Mouse (Mus musculus) limb, embryonic 11.5 days (tissue): ENCODE results near the gene Adck1. TPM values are rescaled to one million over a fixed set of nuclear protein-coding genes. Genes with fewer than 3 reads are reported as not detected.

Experiments used
- ATAC-seq: fragments of 200-750 bp; cut with Nextera tagmentation; 2 replicates; pipeline ENCODE4 v1.8.0; 2017; ENCODE audit warnings: low read depth; ENCODE audit not compliant: insufficient number of reproducible peaks, low FRiP score, low TSS enrichment
- DNase-seq: peaks from one replicate; pipeline ENCODE4 v3.0.0-alpha.2; 2015; ENCODE audit warnings: low spot score
- H3K27ac ChIP-seq: fragments of 300-500 bp; sonication (generic); replicated peaks from 2 replicates; pipeline ENCODE4 v1.5.1; 2014; ENCODE audit warnings: low read depth, mild to moderate bottlenecking, low read length
- H3K27me3 ChIP-seq: fragments of 300-500 bp; sonication (generic); 2 replicates; pipeline ENCODE4 v1.6.1; 2014; ENCODE audit warnings: mild to moderate bottlenecking, low read length, mixed read lengths; ENCODE audit not compliant: control insufficient read depth, insufficient read depth
- H3K36me3 ChIP-seq: fragments of 300-500 bp; sonication (generic); 2 replicates; pipeline ENCODE4 v1.6.1; 2014; ENCODE audit warnings: mild to moderate bottlenecking, low read length, moderate library complexity, mixed read lengths; ENCODE audit not compliant: control insufficient read depth, insufficient read depth
- H3K4me1 ChIP-seq: fragments of 300-500 bp; sonication (generic); 2 replicates; pipeline ENCODE4 v1.6.1; 2014; ENCODE audit warnings: low read length, mixed read lengths; ENCODE audit not compliant: control insufficient read depth, insufficient read depth
- H3K4me2 ChIP-seq: fragments of 300-500 bp; sonication (generic); 2 replicates; pipeline ENCODE4 v1.6.1; 2014; ENCODE audit warnings: low read depth, mild to moderate bottlenecking, moderate library complexity; ENCODE audit not compliant: severe bottlenecking
- H3K4me3 ChIP-seq: fragments of 300-500 bp; sonication (generic); 2 replicates; pipeline ENCODE4 v1.5.1; 2014; ENCODE audit warnings: low read depth, low read length
- H3K9ac ChIP-seq: fragments of 300-500 bp; sonication (generic); 2 replicates; pipeline ENCODE4 v1.6.1; 2014; ENCODE audit warnings: mild to moderate bottlenecking, low read length
- H3K9me3 ChIP-seq: fragments of 300-500 bp; sonication (generic); 2 replicates; pipeline ENCODE4 v1.6.1; 2016; ENCODE audit warnings: low read length; ENCODE audit not compliant: control insufficient read depth
- WGBS: fragments of 180-500 bp; shearing (Covaris S2); extraction: QIAGEN DNeasy Blood & Tissue Kit; methylation state at CpG from one replicate; pipeline ENCODE4 v1.1.7; 2014; 5-methylcytosine and 5-hydroxymethylcytosine counted together
- polyA plus RNA-seq: library from polyadenylated mRNA; unstranded; fragments of >200 nt; fragmentation: Nextera tagmentation; extraction: Ambion mirVana; gene quantifications from 2 replicates; pipeline ENCODE4 v1.2.1, GENCODE M21; 2014

Gene Adck1
- polyA plus RNA-seq, 1 experiment from 2014 or later = 14.8 TPM

DNA sequence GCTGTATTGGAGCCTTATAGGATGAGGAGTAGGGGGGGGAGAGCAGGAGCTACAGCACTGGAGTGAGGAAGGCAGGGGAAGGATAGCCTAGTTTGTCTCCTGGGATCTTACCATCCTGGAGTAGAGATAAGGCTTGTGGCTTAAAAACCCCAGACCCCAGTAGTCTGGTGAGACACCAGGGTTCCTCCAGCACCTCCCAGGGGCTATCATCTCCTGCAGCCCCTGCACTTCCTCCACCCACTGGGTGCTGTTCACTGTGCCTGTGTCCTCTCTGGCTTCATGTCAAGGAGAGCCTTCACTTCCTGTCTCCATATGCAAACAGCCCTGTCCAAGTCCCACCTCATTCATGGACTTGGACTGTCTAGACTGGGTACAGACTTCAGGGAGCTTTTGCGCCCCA is 96.7 kb downstream of the Adck1 start:
- ATAC-seq = no peak
- H3K27me3 ChIP-seq = no peaks in the 10 kb centered on the region
- no peak for DNase-seq
- no peak overlapping the region for H3K27ac ChIP-seq
- H3K4me3 ChIP-seq = no peak overlapping the region
- 100% methylated on average over 1 of the region's 1 CpGs for WGBS
- H3K4me2 ChIP-seq = no peak overlapping the region
- no peak overlapping the region for H3K9ac ChIP-seq
- no peaks in the 10 kb centered on the region for H3K36me3 ChIP-seq
- no peaks in the 10 kb centered on the region; the same call in 1 of the 2 replicates for H3K9me3 ChIP-seq
- H3K4me1 ChIP-seq = no peaks in the 10 kb centered on the region

- Histone ChIP-seq H3K9ac (no peak overlapping the region), H3K9me3 (no peaks in the 10 kb centered on the region; the same call in 1 of the 2 replicates), H3K27ac (no peak overlapping the region), H3K36me3 (no peaks in the 10 kb centered on the region), H3K4me1 (no peaks in the 10 kb centered on the region), H3K4me3 (no peak overlapping the region), H3K27me3 (no peaks in the 10 kb centered on the region), H3K4me2 (no peak overlapping the region)
- ATAC-seq (no peak), DNase-seq (no peak)
- 95% methylated on average over 12 of the region's 12 CpGs for WGBS
Observed at GRCm38 (mm10) chr12:88458936-88459335, 98.6 kb downstream of the Adck1 start.

GRCm38 (mm10) chr12:88459461-88459860 is 99.1 kb downstream of the Adck1 start:
- no peaks in the 10 kb centered on the region for H3K4me1 ChIP-seq
- H3K9me3 ChIP-seq = no peaks in the 10 kb centered on the region; the same call in 1 of the 2 replicates
- no peak overlapping the region for H3K9ac ChIP-seq
- 83% methylated on average over 1 of the region's 1 CpGs for WGBS
- no peak for DNase-seq
- no peak overlapping the region for H3K4me3 ChIP-seq
- H3K4me2 ChIP-seq = no peak overlapping the region
- ATAC-seq = no peak
- H3K27me3 ChIP-seq = no peaks in the 10 kb centered on the region
- no peak overlapping the region for H3K27ac ChIP-seq
- H3K36me3 ChIP-seq = no peaks in the 10 kb centered on the region

GRCm38 (mm10) chr12:88461026-88461425 is 100.7 kb downstream of the Adck1 start:
- no peak overlapping the region for H3K9ac ChIP-seq
- WGBS = 91% methylated on average over 6 of the region's 6 CpGs
- no peaks in the 10 kb centered on the region for H3K4me1 ChIP-seq
- DNase-seq (no peak), ATAC-seq (no peak)
- no peaks in the 10 kb centered on the region; the same call in 1 of the 2 replicates for H3K9me3 ChIP-seq
- no peaks in the 10 kb centered on the region for H3K27me3 ChIP-seq
- H3K4me2 ChIP-seq = no peak overlapping the region
- H3K27ac ChIP-seq = no peak overlapping the region
- H3K4me3 ChIP-seq = no peak overlapping the region
- no peaks in the 10 kb centered on the region for H3K36me3 ChIP-seq

GRCm38 (mm10) chr12:88463588-88464290 is 103.4 kb downstream of the Adck1 start:
- Histone ChIP-seq H3K4me3 (no peak overlapping the region), H3K4me1 (no peaks in the 10 kb centered on the region), H3K9me3 (no peaks in the 10 kb centered on the region), H3K36me3 (no peaks in the 10 kb centered on the region), H3K27ac (no peak overlapping the region), H3K4me2 (no peak overlapping the region), H3K27me3 (no peaks in the 10 kb centered on the region), H3K9ac (no peak overlapping the region)
- WGBS = 88% methylated on average over 10 of the region's 10 CpGs
- no peak for ATAC-seq
- DNase-seq = no peak

GRCm38 (mm10) chr12:88466801-88467200 is 106.4 kb downstream of the Adck1 start:
- no peak overlapping the region for H3K4me3 ChIP-seq
- H3K27me3 ChIP-seq = no peaks in the 10 kb centered on the region
- H3K4me2 ChIP-seq = no peak overlapping the region
- DNase-seq (no peak), ATAC-seq (no peak)
- H3K9ac ChIP-seq = no peak overlapping the region
- H3K9me3 ChIP-seq = no peaks in the 10 kb centered on the region
- no peak overlapping the region for H3K27ac ChIP-seq
- H3K4me1 ChIP-seq = no peaks in the 10 kb centered on the region
- H3K36me3 ChIP-seq = no peaks in the 10 kb centered on the region
- WGBS = 85% methylated on average over 6 of the region's 6 CpGs

GRCm38 (mm10) chr12:88467257-88467656 is 106.9 kb downstream of the Adck1 start:
- Histone ChIP-seq H3K4me3 (no peak overlapping the region), H3K9ac (no peak overlapping the region), H3K4me1 (no peaks in the 10 kb centered on the region), H3K27me3 (no peaks in the 10 kb centered on the region), H3K27ac (no peak overlapping the region), H3K4me2 (no peak overlapping the region), H3K36me3 (no peaks in the 10 kb centered on the region), H3K9me3 (no peaks in the 10 kb centered on the region)
- WGBS = 69% methylated on average over 3 of the region's 3 CpGs
- no peak for DNase-seq
- ATAC-seq = no peak

DNA sequence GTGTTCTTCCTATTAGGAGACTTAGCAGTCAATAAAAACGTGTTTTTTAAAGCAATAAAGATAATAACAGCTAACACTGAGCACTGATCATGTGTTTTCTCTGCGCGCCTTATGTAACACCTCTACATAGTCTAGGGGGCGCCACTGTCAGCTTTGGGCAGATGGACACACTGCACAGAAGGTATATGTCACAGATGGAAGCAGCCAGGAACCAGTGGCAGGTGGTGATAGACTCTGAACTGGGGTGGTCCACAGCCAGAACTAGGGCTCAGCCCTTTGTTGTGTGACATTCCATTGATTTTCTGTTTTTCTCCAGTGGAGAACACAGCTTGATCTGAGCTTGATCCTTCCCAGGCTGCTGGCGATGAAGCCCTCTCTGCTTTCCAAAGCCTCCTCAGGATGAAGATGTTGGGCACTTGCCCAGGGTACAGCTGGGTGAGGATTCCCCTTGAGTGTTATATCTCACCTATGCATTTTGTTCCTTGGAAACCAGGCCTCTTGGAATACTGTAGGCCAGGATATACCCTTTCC is 107.6 kb downstream of the Adck1 start:
- ATAC-seq = no peak
- H3K9me3 ChIP-seq = no peaks in the 10 kb centered on the region
- no peaks in the 10 kb centered on the region for H3K4me1 ChIP-seq
- 63% methylated on average over 5 of the region's 5 CpGs for WGBS
- no peak for DNase-seq
- no peak overlapping the region for H3K9ac ChIP-seq
- H3K27me3 ChIP-seq = no peaks in the 10 kb centered on the region
- no peak overlapping the region for H3K4me3 ChIP-seq
- no peak overlapping the region for H3K27ac ChIP-seq
- no peak overlapping the region for H3K4me2 ChIP-seq
- H3K36me3 ChIP-seq = no peaks in the 10 kb centered on the region

DNA sequence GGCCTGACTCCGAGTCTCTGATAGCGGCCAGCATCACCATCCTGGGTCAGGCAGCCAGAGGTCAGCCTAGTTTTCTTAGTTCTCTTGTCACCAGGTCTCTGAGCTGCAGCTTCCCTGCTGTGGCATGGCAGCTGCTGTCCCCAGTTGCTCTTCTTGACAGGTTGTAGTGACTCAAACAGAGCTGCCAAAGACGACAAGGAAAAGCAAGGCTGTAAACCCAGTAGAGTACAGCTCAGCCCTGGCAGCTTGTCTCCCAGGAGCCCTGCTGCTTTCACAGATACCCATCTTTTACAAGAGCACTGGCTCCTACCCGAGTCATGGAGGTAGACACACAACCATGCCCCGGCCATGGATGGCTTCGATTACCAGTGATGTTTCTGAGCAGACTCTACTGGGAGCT is 108.3 kb downstream of the Adck1 start:
- no peak for ATAC-seq
- no peak overlapping the region for H3K4me2 ChIP-seq
- H3K9me3 ChIP-seq = no peaks in the 10 kb centered on the region
- WGBS = 70% methylated on average over 6 of the region's 6 CpGs
- no peak overlapping the region for H3K9ac ChIP-seq
- no peak for DNase-seq
- H3K4me1 ChIP-seq = no peaks in the 10 kb centered on the region
- H3K27ac ChIP-seq = no peak overlapping the region
- H3K4me3 ChIP-seq = no peak overlapping the region
- no peaks in the 10 kb centered on the region for H3K27me3 ChIP-seq
- H3K36me3 ChIP-seq = no peaks in the 10 kb centered on the region
